ENCODE assay signal across 14 mouse cellular contexts in the genomic region with DNA sequence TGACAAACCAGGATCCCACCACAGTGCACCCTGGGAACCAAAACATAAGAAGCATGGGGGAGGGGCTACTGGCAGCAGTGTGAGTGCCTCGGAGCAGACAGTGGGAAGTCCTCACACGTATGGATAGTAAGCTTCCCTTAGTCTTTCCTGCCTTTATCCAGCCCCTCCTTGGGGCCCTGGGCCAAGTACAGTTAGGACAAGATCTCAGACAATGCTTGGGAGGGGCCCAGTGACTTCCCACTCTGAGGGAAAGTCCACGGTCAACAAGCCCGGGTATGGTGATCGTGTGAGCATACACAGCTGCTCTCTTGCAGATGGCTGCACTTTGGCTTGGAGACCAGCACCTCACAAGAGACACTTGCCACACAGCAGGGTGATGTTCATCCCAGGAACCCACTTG. TPM values are rescaled to one million over a fixed set of nuclear protein-coding genes. Genes with fewer than 3 reads are reported as not detected.
A peak's percentile ranks its signal among the peaks of the same experiment; 100 is the strongest.
DNase-seq lines count a peak whose midpoint lies in the region; ATAC-seq and TF ChIP-seq lines count a peak whose summit lies in the region.
"Had no signal": no experiment of that assay in that cellular context is flagged by ENCODE, and none has a peak within 500 bp of the region (broad histone marks: within the 10 kb centered on the region; RNA-seq: fewer than 3 reads in every experiment).

No protein-coding gene starts in this region.

- WGBS in embryonic facial prominence, embryonic 14.5 days, result 56% methylated on average over 5 of the region's 5 CpGs
- 24% methylated on average over 5 of the region's 5 CpGs for WGBS in heart, postnatal 0 days
- WGBS in lung, embryonic 16.5 days, result 25% methylated on average over 5 of the region's 5 CpGs

- no peak for TF ChIP-seq CTCF in heart, postnatal 0 days (IDR thresholded peaks at IDR 0.05; ENCODE audit: low read depth)

- no peak overlapping the region for H3K4me3 ChIP-seq in embryonic facial prominence, embryonic 14.5 days (ENCODE audit: low read depth, low read length)
- H3K4me3 ChIP-seq in heart, postnatal 0 days (ENCODE audit: low read depth, low read length), result no peak overlapping the region
- no peak overlapping the region for H3K4me3 ChIP-seq in lung, embryonic 16.5 days (ENCODE audit: low read length)
- H3K4me3 ChIP-seq: layer of hippocampus, adult 2 months; limb, embryonic 13.5 days had no signal

- peak; percentile 34 to 62 for DNase-seq in adrenal gland, adult (ENCODE audit: inconsistent age in 2 of 2, low spot score in 1 of 2)
- no peak for DNase-seq in adrenal gland, postnatal 25 days
- peak; percentile 19 for DNase-seq in embryonic facial prominence, embryonic 14.5 days (ENCODE audit: low spot score)
- DNase-seq in heart, postnatal 0 days (ENCODE audit: low spot score), result peak; percentile 58
- DNase-seq in layer of hippocampus, adult 18-20 months (ENCODE audit: low spot score in 2 of 2), result no peak
- DNase-seq in embryo, embryonic 10.5 days (ENCODE audit: low spot score), result no peak
- DNase-seq in layer of hippocampus, adult 8-10 months (ENCODE audit: low spot score in 2 of 2), result no peak
- DNase-seq: cerebellum, postnatal 36 days; thymus, postnatal 4 days had no signal

- no peaks in the 10 kb centered on the region for H3K27me3 ChIP-seq in embryonic facial prominence, embryonic 14.5 days (replicated peaks; ENCODE audit: control insufficient read depth, insufficient read depth, low read length)
- H3K27me3 ChIP-seq in heart, postnatal 0 days (ENCODE audit: control insufficient read depth, insufficient read depth, low read length), result no peaks in the 10 kb centered on the region
- no peaks in the 10 kb centered on the region for H3K27me3 ChIP-seq in lung, embryonic 16.5 days (ENCODE audit: control insufficient read depth, insufficient read depth, low read depth, low read length)
- H3K27me3 ChIP-seq: limb, embryonic 13.5 days had no signal

- H3K36me3 ChIP-seq in embryonic facial prominence, embryonic 14.5 days (ENCODE audit: control insufficient read depth, insufficient read depth, low read length), result peaks cover 30% of the 10 kb centered on the region; the same call in 1 of the 2 replicates
- H3K36me3 ChIP-seq in heart, postnatal 0 days (replicated peaks; ENCODE audit: control insufficient read depth, insufficient read depth, low read length), result peaks cover 37% of the 10 kb centered on the region
- H3K36me3 ChIP-seq in lung, embryonic 16.5 days (ENCODE audit: control insufficient read depth, insufficient read depth, low read length), result peaks cover 4% of the 10 kb centered on the region

- no peaks in the 10 kb centered on the region for H3K4me1 ChIP-seq in embryonic facial prominence, embryonic 14.5 days (ENCODE audit: control insufficient read depth, insufficient read depth, low read length)
- 0 out of 2 replicates have a peak, but pooled peaks cover 4% of the 10 kb centered on the region for H3K4me1 ChIP-seq in heart, postnatal 0 days (ENCODE audit: control insufficient read depth, insufficient read depth)
- no peaks in the 10 kb centered on the region for H3K4me1 ChIP-seq in lung, embryonic 16.5 days (replicated peaks; ENCODE audit: control insufficient read depth, insufficient read depth, low read length)
- H3K4me1 ChIP-seq: limb, embryonic 13.5 days had no signal

- no peak for ATAC-seq in embryonic facial prominence, embryonic 14.5 days (ENCODE audit: low read depth)
- peak; percentile 76 for ATAC-seq in heart, postnatal 0 days (ENCODE audit: insufficient read depth, low read depth)
- peak; percentile 88 for ATAC-seq in lung, embryonic 16.5 days (ENCODE audit: low read depth)

- H3K9me3 ChIP-seq in embryonic facial prominence, embryonic 14.5 days (ENCODE audit: control insufficient read depth, low read length), result no peaks in the 10 kb centered on the region
- no peaks in the 10 kb centered on the region for H3K9me3 ChIP-seq in heart, postnatal 0 days (replicated peaks; ENCODE audit: control insufficient read depth, low read length)
- H3K9me3 ChIP-seq in lung, embryonic 16.5 days (ENCODE audit: control insufficient read depth, low read length), result no peaks in the 10 kb centered on the region
- H3K9me3 ChIP-seq: limb, embryonic 13.5 days had no signal

- no peak overlapping the region for H3K4me2 ChIP-seq in embryonic facial prominence, embryonic 14.5 days (ENCODE audit: low read depth, low read length)
- no peak overlapping the region for H3K4me2 ChIP-seq in heart, postnatal 0 days (ENCODE audit: low read depth, low read length)
- H3K4me2 ChIP-seq in lung, embryonic 16.5 days (ENCODE audit: low read depth, low read length), result no peak overlapping the region
- H3K4me2 ChIP-seq: limb, embryonic 13.5 days had no signal

- no peak; the same call in 1 of the 2 replicates for TF ChIP-seq EP300 in heart, postnatal 0 days (IDR thresholded peaks at IDR 0.05; ENCODE audit: low read depth)

- no peak overlapping the region for H3K9ac ChIP-seq in embryonic facial prominence, embryonic 14.5 days (ENCODE audit: low read depth, low read length)
- H3K9ac ChIP-seq in heart, postnatal 0 days (replicated peaks; ENCODE audit: low read depth, low read length), result no peak overlapping the region; the same call in 1 of the 2 replicates
- H3K9ac ChIP-seq in lung, embryonic 16.5 days (ENCODE audit: low read length), result no peak overlapping the region
- H3K9ac ChIP-seq: limb, embryonic 13.5 days had no signal

- H3K27ac ChIP-seq in embryonic facial prominence, embryonic 14.5 days (replicated peaks; ENCODE audit: low read depth, low read length), result no peak overlapping the region
- peak overlapping the region; percentile 47 for H3K27ac ChIP-seq in heart, postnatal 0 days (ENCODE audit: low read depth)
- H3K27ac ChIP-seq in lung, embryonic 16.5 days (ENCODE audit: low read length), result peak overlapping the region; percentile 24
- H3K27ac ChIP-seq: layer of hippocampus, adult 2 months; limb, embryonic 13.5 days had no signal

RNA-seq across cellular contexts. Expression of gene Tfip11, which starts 8.8 kb away (rescaled TPM):
- 33.3 and 38.6 TPM in 2 replicates for total RNA-seq in adrenal gland, postnatal 25 days (2021)
- 23.1 and 23.2 TPM in 2 replicates for polyA plus RNA-seq in embryonic facial prominence, embryonic 14.5 days (2014; fragmentation: Nextera tagmentation; extraction: Ambion mirVana)
- 6.5 and 11.4 TPM in 2 replicates for total RNA-seq in heart, postnatal 0 days (2014; rRNA removed; ENCODE audit: low replicate concordance)
- polyA plus RNA-seq in heart, postnatal 0 days (2015; fragmentation: Nextera tagmentation; extraction: Ambion mirVana), result 11.7 TPM in 2 replicates
- polyA plus RNA-seq in lung, embryonic 16.5 days (2015; fragmentation: Nextera tagmentation; extraction: Ambion mirVana), result 31.1 TPM in 2 replicates
- total RNA-seq in layer of hippocampus, adult 18-20 months (2021), result 10 to 100 TPM; 38.8 to 42.0 TPM
- total RNA-seq in layer of hippocampus, adult 8-10 months (2022), result 10 to 100 TPM; 40.5 to 43.7 (median 42.7) TPM

RNA-seq across cellular contexts. Expression of gene Srrd, which starts 25.5 kb away (rescaled TPM):
- total RNA-seq in adrenal gland, postnatal 25 days (2021), result 22.4 and 29.1 TPM in 2 replicates
- 30.3 and 34.3 TPM in 2 replicates for polyA plus RNA-seq in embryonic facial prominence, embryonic 14.5 days (2014; fragmentation: Nextera tagmentation; extraction: Ambion mirVana)
- total RNA-seq in heart, postnatal 0 days (2014; rRNA removed; ENCODE audit: low replicate concordance), result 57.9 and 65.2 TPM in 2 replicates
- polyA plus RNA-seq in heart, postnatal 0 days (2015; fragmentation: Nextera tagmentation; extraction: Ambion mirVana), result 14.1 and 18.2 TPM in 2 replicates
- 34.5 and 36.8 TPM in 2 replicates for polyA plus RNA-seq in lung, embryonic 16.5 days (2015; fragmentation: Nextera tagmentation; extraction: Ambion mirVana)
- total RNA-seq in layer of hippocampus, adult 18-20 months (2021), result 10 to 100 TPM; 19.0 to 22.6 TPM
- 10 to 100 TPM; 26.1 to 30.5 (median 28.1) TPM for total RNA-seq in layer of hippocampus, adult 8-10 months (2022)

RNA-seq across cellular contexts. Expression of gene Hps4, which starts 25.6 kb away (rescaled TPM):
- total RNA-seq in adrenal gland, postnatal 25 days (2021), result 32.8 and 36.7 TPM in 2 replicates
- 31.1 and 31.6 TPM in 2 replicates for polyA plus RNA-seq in embryonic facial prominence, embryonic 14.5 days (2014; fragmentation: Nextera tagmentation; extraction: Ambion mirVana)
- 12.5 and 16.1 TPM in 2 replicates for total RNA-seq in heart, postnatal 0 days (2014; rRNA removed; ENCODE audit: low replicate concordance)
- 12.6 and 13.5 TPM in 2 replicates for polyA plus RNA-seq in heart, postnatal 0 days (2015; fragmentation: Nextera tagmentation; extraction: Ambion mirVana)
- polyA plus RNA-seq in lung, embryonic 16.5 days (2015; fragmentation: Nextera tagmentation; extraction: Ambion mirVana), result 28.9 and 34.8 TPM in 2 replicates
- 10 to 100 TPM; 29.4 to 30.7 TPM for total RNA-seq in layer of hippocampus, adult 18-20 months (2021)
- 10 to 100 TPM; 37.3 to 45.1 (median 39.2) TPM for total RNA-seq in layer of hippocampus, adult 8-10 months (2022)

RNA-seq across cellular contexts. Expression of gene Gm6583, which starts 38.5 kb away (rescaled TPM):
- 0.36 TPM in 1 of 2 replicates, not detected in the other for total RNA-seq in adrenal gland, postnatal 25 days (2021)
- polyA plus RNA-seq in embryonic facial prominence, embryonic 14.5 days (2014; fragmentation: Nextera tagmentation; extraction: Ambion mirVana), result 0.09 and 0.13 TPM in 2 replicates
- not detected in 2 replicates for total RNA-seq in heart, postnatal 0 days (2014; rRNA removed; ENCODE audit: low replicate concordance)
- 0.05 TPM in 1 of 2 replicates, not detected in the other for polyA plus RNA-seq in heart, postnatal 0 days (2015; fragmentation: Nextera tagmentation; extraction: Ambion mirVana)
- polyA plus RNA-seq in lung, embryonic 16.5 days (2015; fragmentation: Nextera tagmentation; extraction: Ambion mirVana), result 0.13 and 0.15 TPM in 2 replicates
- not detected for total RNA-seq in layer of hippocampus, adult 18-20 months (2021)
- not detected for total RNA-seq in layer of hippocampus, adult 8-10 months (2022)
- total RNA-seq: layer of hippocampus, adult 2 months; midbrain, postnatal 0 days had no signal
- polyA plus RNA-seq: gonadal fat pad, adult 2 months; midbrain, postnatal 0 days had no signal

RNA-seq across cellular contexts. Expression of gene Tpst2, which starts 40.8 kb away (rescaled TPM):
- total RNA-seq in adrenal gland, postnatal 25 days (2021), result 144 and 210 TPM in 2 replicates
- polyA plus RNA-seq in embryonic facial prominence, embryonic 14.5 days (2014; fragmentation: Nextera tagmentation; extraction: Ambion mirVana), result 46.9 and 50.6 TPM in 2 replicates
- total RNA-seq in heart, postnatal 0 days (2014; rRNA removed; ENCODE audit: low replicate concordance), result 86.1 and 96.0 TPM in 2 replicates
- 42.9 and 43.8 TPM in 2 replicates for polyA plus RNA-seq in heart, postnatal 0 days (2015; fragmentation: Nextera tagmentation; extraction: Ambion mirVana)
- 66.8 and 67.9 TPM in 2 replicates for polyA plus RNA-seq in lung, embryonic 16.5 days (2015; fragmentation: Nextera tagmentation; extraction: Ambion mirVana)
- total RNA-seq in layer of hippocampus, adult 18-20 months (2021), result 10 to 100 TPM; 37.0 to 40.5 TPM
- total RNA-seq in layer of hippocampus, adult 8-10 months (2022), result 10 to 100 TPM; 33.0 to 49.0 (median 39.5) TPM

Comparison
In these comparisons a context has a peak if more than half of its experiments do, and no peak if none do; other contexts are left out.
1. DNase-seq: peak in adrenal gland, adult (2 of 2), embryonic facial prominence, embryonic 14.5 days (single experiment) and heart, postnatal 0 days (single experiment); none in adrenal gland, postnatal 25 days (single experiment), layer of hippocampus, adult 18-20 months (0 of 2), embryo, embryonic 10.5 days (single experiment) and layer of hippocampus, adult 8-10 months (0 of 2).